Mouse (Mus musculus) kidney, embryonic 15.5 days (tissue): ENCODE measurements at regions not wholly inside any gene's neighbourhood (a gene's known extent, or its start where the extent isn't known, plus 50 kb on each side); places are given as distances from the start of the nearest gene placed in this dataset.

ENCODE experiments used
- ATAC-seq: fragments of 200-750 bp; cut with Nextera tagmentation; replicated peaks from 2 replicates; pipeline ENCODE4 v1.8.0; 2017; ENCODE audit warnings: moderate TSS enrichment; ENCODE audit not compliant: low FRiP score
- H3K27ac ChIP-seq: fragments of 300-500 bp; sonication (generic); 2 replicates; pipeline ENCODE4 v1.5.1; 2015; ENCODE audit warnings: mild to moderate bottlenecking, inconsistent platforms
- H3K27me3 ChIP-seq: fragments of 300-500 bp; sonication (generic); 2 replicates; pipeline ENCODE4 v1.6.1; 2015; ENCODE audit warnings: inconsistent platforms
- H3K36me3 ChIP-seq: fragments of 300-500 bp; sonication (generic); 2 replicates; pipeline ENCODE4 v1.6.1; 2015; ENCODE audit warnings: inconsistent platforms
- H3K4me1 ChIP-seq: fragments of 300-500 bp; sonication (generic); 2 replicates; pipeline ENCODE4 v1.6.1; 2015; ENCODE audit warnings: inconsistent platforms
- H3K4me2 ChIP-seq: fragments of 300-500 bp; sonication (generic); 2 replicates; pipeline ENCODE4 v1.6.1; 2015; ENCODE audit warnings: moderate library complexity, mild to moderate bottlenecking, inconsistent platforms
- H3K4me3 ChIP-seq: fragments of 300-500 bp; sonication (generic); replicated peaks from 2 replicates; pipeline ENCODE4 v1.5.1; 2015; ENCODE audit warnings: mild to moderate bottlenecking, inconsistent platforms
- H3K9ac ChIP-seq: fragments of 300-500 bp; sonication (generic); 2 replicates; pipeline ENCODE4 v1.6.1; 2015; ENCODE audit warnings: mild to moderate bottlenecking, inconsistent platforms
- H3K9me3 ChIP-seq: fragments of 300-500 bp; sonication (generic); replicated peaks from 2 replicates; pipeline ENCODE4 v1.6.1; 2016; ENCODE audit warnings: inconsistent platforms
- WGBS: fragments of 180-500 bp; shearing (Covaris S2); methylation state at CpG from one replicate; pipeline ENCODE4 v1.1.7; 2015; ENCODE audit warnings: mixed read lengths; 5-methylcytosine and 5-hydroxymethylcytosine counted together

DNA sequence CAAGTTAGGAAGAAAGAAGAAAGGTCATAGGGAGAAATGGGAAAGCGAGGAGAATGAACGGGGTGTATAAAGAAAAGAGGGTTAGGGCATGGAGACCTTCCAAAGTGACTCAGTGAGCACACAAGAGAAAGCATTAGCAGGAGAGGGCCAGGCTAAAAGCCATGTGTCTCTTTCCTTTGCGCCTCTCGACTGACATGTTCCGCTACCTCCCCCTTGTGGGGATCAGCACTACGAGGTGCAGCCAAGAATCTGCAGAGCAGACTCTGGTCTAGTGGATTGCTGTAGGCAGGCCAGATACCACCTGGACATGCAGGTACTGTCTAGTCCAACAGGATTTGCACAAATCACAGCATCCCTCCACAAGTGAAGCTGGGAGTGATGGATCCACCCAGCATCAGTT is 54.0 kb downstream of the Kcna5 start:
- ATAC-seq, result no peak
- H3K4me2 ChIP-seq, result no peak overlapping the region
- no peaks in the 10 kb centered on the region for H3K36me3 ChIP-seq
- no peaks in the 10 kb centered on the region for H3K9me3 ChIP-seq
- 65% methylated on average over 6 of the region's 6 CpGs for WGBS
- peaks cover 8% of the 10 kb centered on the region for H3K4me1 ChIP-seq
- H3K27ac ChIP-seq, result no peak overlapping the region
- no peak overlapping the region for H3K9ac ChIP-seq
- no peak overlapping the region for H3K4me3 ChIP-seq
- no peaks in the 10 kb centered on the region for H3K27me3 ChIP-seq

DNA sequence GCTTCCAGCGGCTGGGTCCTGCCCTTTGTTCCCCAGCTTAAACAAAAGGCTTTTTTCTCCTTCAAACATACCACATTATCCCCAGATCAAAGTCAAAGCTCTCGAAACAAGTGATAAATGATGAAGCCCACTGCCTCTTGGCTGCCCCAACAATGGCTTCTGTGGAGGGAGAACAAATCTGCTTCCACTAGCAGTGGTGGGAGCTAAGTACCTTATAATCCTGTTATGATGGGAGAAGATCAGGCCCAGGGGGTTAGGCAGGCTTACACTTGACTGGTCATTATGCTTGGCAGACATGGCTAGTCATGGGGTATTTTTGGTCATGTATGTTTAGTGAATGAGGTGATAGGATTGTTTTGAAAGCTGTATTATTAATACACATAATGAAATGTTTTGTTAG is 57.7 kb downstream of the Kcna5 start:
- no peak for ATAC-seq
- no peak overlapping the region for H3K9ac ChIP-seq

DNA sequence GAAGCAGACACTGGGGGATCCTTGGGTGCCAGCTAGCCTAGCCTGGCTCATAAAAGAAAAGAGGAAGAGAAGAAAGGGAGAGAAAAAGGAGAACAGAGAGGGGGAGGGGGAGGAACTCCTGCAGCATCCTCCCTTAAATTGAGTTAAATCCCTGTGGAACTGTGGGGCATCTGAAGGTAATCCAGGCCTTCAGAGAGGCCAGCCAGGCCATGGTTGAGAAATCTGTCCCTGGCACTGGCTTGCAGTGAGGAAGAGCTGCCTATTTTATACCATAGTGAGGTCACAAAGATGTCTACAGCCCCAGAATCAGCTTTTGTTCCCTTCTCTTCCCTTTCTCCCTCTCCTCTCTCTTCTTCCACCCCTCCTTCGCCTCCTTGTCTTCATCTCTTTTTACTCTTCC is 58.5 kb downstream of the Kcna5 start:
- Histone ChIP-seq H3K4me2 (no peak overlapping the region), H3K27ac (peak overlapping the region; percentile 45), H3K36me3 (no peaks in the 10 kb centered on the region), H3K4me3 (no peak overlapping the region), H3K9ac (no peak overlapping the region), H3K27me3 (no peaks in the 10 kb centered on the region), H3K9me3 (no peaks in the 10 kb centered on the region), H3K4me1 (peaks cover 8% of the 10 kb centered on the region)
- ATAC-seq, result no peak
- 64% methylated on average over 1 of the region's 1 CpGs for WGBS

More for the DNA sequence above, 57.7 kb downstream of the Kcna5 start:
- 17% methylated on average over 2 of the region's 2 CpGs for whole genome bisulfite sequencing
- Histone ChIP-seq H3K36me3 (no peaks in the 10 kb centered on the region), H3K4me3 (no peak overlapping the region), H3K4me2 (no peak overlapping the region), H3K27ac (no peak overlapping the region), H3K4me1 (peaks cover 8% of the 10 kb centered on the region), H3K9me3 (no peaks in the 10 kb centered on the region), H3K27me3 (no peaks in the 10 kb centered on the region)

DNA sequence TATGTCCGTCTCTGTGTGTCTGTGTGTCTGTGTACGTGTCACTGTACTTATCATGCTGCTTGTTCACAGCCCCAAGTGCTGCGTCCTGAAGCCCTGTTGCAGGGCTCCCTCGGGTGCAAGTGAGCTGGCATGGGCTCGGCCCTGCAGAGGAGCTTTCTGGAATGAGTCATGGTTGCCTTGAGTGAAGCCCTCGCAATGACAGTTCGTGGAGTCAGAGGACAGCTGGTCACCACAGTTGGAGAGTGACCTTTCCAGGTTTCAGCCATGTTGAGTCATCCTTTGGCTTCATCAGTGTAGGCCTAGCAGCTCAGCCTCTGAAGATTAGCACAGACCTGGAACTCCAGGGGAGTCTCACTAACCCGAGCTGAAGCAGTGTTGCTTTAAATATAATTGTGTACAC is 59.7 kb downstream of the Kcna5 start:
- Histone ChIP-seq H3K27ac (no peak overlapping the region), H3K4me2 (no peak overlapping the region), H3K4me1 (peaks cover 11% of the 10 kb centered on the region), H3K9ac (no peak overlapping the region), H3K4me3 (no peak overlapping the region), H3K9me3 (no peaks in the 10 kb centered on the region), H3K27me3 (no peaks in the 10 kb centered on the region), H3K36me3 (no peaks in the 10 kb centered on the region)
- WGBS, result 83% methylated on average over 8 of the region's 8 CpGs
- no peak; the same call in 1 of the 2 replicates for ATAC-seq

DNA sequence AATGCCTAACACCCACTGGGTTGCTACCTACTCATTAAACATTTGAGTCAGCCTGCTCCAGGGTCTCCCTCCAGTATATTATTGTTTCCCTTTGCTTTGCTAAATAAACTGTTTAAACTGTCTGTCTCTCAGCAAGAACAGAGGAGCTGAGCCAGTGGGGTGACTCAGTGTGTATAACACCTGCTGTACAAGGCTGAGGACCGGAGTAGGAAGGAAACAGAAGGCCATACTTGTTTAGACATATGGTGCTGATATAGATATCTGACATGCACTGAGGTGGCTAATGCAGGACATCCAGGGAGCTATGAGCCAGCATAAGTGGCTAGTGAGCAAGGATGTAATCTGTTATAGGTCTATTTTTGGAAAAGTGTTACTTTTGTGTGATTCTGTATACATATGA is 81.5 kb downstream of the Kcna5 start:
- WGBS, result 45% methylated on average over 1 of the region's 1 CpGs
- Histone ChIP-seq H3K9me3 (no peaks in the 10 kb centered on the region), H3K4me2 (no peak overlapping the region), H3K4me3 (no peak overlapping the region), H3K4me1 (no peaks in the 10 kb centered on the region), H3K9ac (no peak overlapping the region), H3K27me3 (no peaks in the 10 kb centered on the region), H3K27ac (no peak overlapping the region), H3K36me3 (no peaks in the 10 kb centered on the region)
- ATAC-seq, result no peak

DNA sequence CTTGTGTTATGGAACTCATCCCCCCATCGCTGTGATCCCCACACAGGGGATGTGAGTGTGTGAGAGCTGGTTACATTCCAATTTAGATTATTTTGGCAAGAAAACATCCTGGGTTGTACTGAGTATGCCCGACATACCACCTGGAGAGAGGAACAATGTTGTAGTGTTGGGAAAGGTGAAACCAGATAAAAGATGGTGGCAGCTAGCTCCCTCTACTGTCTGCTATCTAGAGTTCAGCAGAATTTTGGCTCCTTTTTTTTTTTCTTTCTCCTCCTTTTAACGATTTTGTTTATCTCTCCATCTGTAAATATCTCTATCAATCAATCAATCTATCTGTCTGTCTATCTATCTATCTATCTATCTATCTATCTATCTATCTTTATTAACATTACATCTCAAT is 89.7 kb downstream of the Kcna5 start:
- Histone ChIP-seq H3K27ac (no peak overlapping the region), H3K4me1 (no peaks in the 10 kb centered on the region), H3K36me3 (no peaks in the 10 kb centered on the region), H3K9ac (no peak overlapping the region), H3K4me3 (no peak overlapping the region), H3K9me3 (no peaks in the 10 kb centered on the region), H3K27me3 (no peaks in the 10 kb centered on the region), H3K4me2 (no peak overlapping the region)
- no peak for ATAC-seq
- 37% methylated on average over 3 of the region's 3 CpGs for WGBS

DNA sequence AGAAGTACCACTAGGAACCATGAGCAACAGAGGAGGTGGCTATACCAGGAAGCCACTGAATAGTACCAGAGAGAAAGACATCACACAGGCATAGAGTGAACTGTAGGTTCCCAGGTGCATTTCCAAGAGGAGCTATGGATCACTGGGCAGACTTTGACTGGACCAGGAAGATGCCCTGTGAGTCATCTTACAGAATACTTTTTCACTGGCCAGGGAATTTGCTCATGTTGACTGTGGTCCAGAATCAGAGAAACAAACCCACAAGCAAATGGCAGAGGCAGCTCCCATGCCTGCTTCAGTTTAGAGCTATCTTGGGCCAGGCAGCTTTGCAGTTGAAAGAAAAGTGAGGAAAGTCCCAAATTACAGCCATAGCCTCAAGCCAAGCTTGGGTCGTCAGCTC is 95.0 kb downstream of the Kcna5 start:
- WGBS, result 68% methylated on average over 1 of the region's 1 CpGs
- no peak overlapping the region for H3K9ac ChIP-seq
- H3K9me3 ChIP-seq, result no peaks in the 10 kb centered on the region
- ATAC-seq, result no peak
- no peaks in the 10 kb centered on the region for H3K4me1 ChIP-seq
- H3K4me3 ChIP-seq, result no peak overlapping the region
- no peak overlapping the region for H3K27ac ChIP-seq
- no peak overlapping the region for H3K4me2 ChIP-seq
- H3K27me3 ChIP-seq, result no peaks in the 10 kb centered on the region
- no peaks in the 10 kb centered on the region for H3K36me3 ChIP-seq

DNA sequence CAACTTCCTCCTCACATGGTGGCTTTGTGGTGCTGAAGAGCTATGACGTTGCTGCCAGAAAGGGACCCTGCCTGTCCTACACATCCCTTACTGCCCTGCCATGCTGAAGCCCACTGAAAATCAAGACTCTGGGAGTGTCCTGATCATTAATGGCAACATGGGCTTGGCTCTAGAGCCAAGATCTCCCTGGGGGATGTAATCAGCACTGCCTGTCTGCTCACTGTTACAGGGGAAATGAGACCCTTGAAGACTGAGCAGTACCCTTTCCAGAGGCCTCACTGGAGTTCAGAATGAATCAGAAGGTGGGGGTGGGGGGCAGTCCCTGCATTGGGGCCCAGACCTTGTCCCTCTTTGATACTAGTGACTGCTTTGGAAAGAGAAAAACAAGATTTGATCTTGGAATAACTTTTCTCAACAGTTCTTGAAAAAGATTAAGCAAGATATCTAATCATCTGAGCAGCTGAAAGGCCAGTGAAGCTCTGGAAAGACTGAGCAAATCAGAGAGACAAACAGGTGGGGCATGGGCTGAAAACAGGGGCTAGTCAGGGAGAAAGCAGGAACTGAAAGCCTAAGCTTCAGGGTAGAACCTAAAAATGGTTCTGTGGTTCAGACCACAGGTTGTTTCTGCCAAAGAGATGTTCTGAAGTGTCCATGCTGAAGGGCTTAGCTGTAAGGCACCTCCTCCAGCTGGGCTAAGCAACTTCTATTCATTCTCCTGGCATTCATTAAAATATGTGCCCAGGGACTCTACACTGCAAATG is 97.1 kb downstream of the Kcna5 start:
- whole genome bisulfite sequencing, result 69% methylated on average over 1 of the region's 1 CpGs
- no peak overlapping the region for H3K4me2 ChIP-seq
- no peaks in the 10 kb centered on the region for H3K27me3 ChIP-seq
- H3K4me1 ChIP-seq, result no peaks in the 10 kb centered on the region
- no peaks in the 10 kb centered on the region for H3K36me3 ChIP-seq
- no peaks in the 10 kb centered on the region for H3K9me3 ChIP-seq
- ATAC-seq, result no peak
- H3K9ac ChIP-seq, result no peak overlapping the region
- H3K4me3 ChIP-seq, result no peak overlapping the region
- no peak overlapping the region for H3K27ac ChIP-seq

DNA sequence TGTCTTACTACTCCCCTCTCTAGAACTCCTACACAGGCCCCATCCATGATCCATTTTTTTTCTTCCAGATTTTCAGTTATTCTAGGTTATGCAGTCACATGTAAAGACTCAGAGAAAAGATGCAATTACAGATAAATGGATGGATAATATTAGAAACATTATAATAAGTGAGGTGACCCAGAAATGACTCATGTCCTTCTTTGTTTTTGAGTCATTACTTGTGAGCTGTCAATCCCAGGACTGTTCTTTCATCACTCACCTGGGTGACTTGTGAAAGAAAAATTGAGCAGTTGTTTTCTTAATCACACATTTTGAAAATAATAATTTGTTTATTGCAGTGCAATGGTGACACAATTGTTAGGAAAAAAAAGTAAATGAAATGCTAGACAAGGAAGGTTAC is 108.0 kb downstream of the Kcna5 start:
- H3K4me2 ChIP-seq, result no peak overlapping the region
- no peaks in the 10 kb centered on the region for H3K27me3 ChIP-seq
- H3K4me1 ChIP-seq, result no peaks in the 10 kb centered on the region
- ATAC-seq, result no peak
- H3K27ac ChIP-seq, result no peak overlapping the region
- H3K9ac ChIP-seq, result no peak overlapping the region
- H3K36me3 ChIP-seq, result no peaks in the 10 kb centered on the region
- H3K9me3 ChIP-seq, result no peaks in the 10 kb centered on the region
- no peak overlapping the region for H3K4me3 ChIP-seq

DNA sequence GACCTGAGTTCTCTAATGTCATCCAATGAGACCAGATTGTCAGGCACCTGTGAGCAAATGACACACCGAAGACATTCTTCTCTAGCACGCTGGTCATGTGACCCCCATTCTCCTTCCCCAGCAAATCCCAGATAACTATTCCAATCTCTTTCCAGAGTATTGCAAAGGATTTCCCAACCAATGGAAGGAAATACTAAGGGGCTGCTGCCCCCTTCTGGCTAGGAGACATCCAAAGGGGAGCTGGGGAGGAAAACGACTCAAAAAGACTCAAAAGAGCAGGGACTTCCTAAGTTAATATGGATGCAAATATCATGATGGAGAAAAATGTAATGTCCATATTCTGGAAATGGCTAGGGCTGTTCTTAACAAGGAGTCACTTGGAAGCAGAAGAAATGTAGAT is 129.5 kb downstream of the Kcna5 start:
- no peak for ATAC-seq
- 22% methylated on average over 3 of the region's 3 CpGs for WGBS
- Histone ChIP-seq H3K27ac (no peak overlapping the region), H3K4me2 (no peak overlapping the region), H3K4me3 (no peak overlapping the region), H3K36me3 (no peaks in the 10 kb centered on the region), H3K9ac (no peak overlapping the region), H3K27me3 (peaks cover 6% of the 10 kb centered on the region; the same call in 1 of the 2 replicates), H3K4me1 (peaks cover 29% of the 10 kb centered on the region), H3K9me3 (no peaks in the 10 kb centered on the region)

DNA sequence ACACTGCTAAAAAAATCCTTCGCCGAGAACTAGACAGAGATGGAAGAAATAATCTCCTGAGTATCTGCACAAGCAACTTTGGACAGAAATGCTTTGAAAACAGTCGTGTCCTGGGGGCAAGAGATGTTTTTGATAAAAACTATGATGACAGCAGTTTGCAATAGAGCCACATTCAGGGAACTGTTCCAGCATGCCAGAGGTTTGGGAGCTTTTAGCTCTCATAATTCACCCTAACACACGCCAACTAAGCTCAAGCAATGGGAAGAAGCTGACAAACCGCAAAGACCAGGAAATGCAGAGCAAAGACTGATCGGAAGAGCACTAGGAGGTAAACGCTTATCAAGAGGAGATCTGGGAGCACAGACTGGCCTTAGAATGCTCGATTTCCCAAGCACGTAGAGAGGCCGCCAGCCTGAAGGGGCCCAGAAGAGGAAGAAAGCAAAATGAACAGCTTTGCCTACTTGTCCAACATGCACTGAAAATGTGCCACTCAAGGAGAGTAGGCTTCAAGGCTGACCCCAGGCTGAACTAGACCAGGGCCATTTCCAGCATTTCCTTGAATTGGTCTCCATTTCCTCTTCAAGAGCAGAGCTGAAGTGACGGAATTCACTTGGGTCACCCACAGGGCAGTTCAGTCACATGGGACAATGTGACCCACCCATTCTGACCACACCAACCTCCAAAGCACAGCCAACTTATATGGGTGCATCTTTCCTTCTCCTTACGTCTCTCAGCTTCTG is 130.7 kb downstream of the Kcna5 start:
- Histone ChIP-seq H3K27me3 (peaks cover 11% of the 10 kb centered on the region; the same call in 1 of the 2 replicates), H3K9ac (no peak overlapping the region), H3K36me3 (no peaks in the 10 kb centered on the region), H3K4me3 (no peak overlapping the region), H3K4me1 (peaks cover 29% of the 10 kb centered on the region), H3K27ac (peak overlapping the region; percentile 58), H3K4me2 (no peak overlapping the region), H3K9me3 (no peaks in the 10 kb centered on the region)
- peak; percentile 57; the same call in 1 of the 2 replicates for ATAC-seq
- 57% methylated on average over 12 of the region's 12 CpGs for WGBS

GRCm38 (mm10) chr6:126399595-126399994 is 135.6 kb downstream of the Kcna5 start:
- peak; percentile 55 for ATAC-seq
- peak overlapping the region; percentile 22 for H3K27ac ChIP-seq
- H3K4me3 ChIP-seq, result no peak overlapping the region
- no peak overlapping the region for H3K9ac ChIP-seq
- H3K4me2 ChIP-seq, result no peak overlapping the region
- H3K27me3 ChIP-seq, result peaks cover 27% of the 10 kb centered on the region; the same call in 1 of the 2 replicates
- no peaks in the 10 kb centered on the region for H3K9me3 ChIP-seq
- H3K4me1 ChIP-seq, result peaks cover 35% of the 10 kb centered on the region
- 46% methylated on average over 3 of the region's 3 CpGs for WGBS
- H3K36me3 ChIP-seq, result no peaks in the 10 kb centered on the region
